Mouse (Mus musculus) right cerebral cortex, adult 2 months (tissue): ENCODE data around the gene Rpgrip1l.

Experiments used
- DNase-seq, 2 experiments: peaks; one replicate each; pipeline ENCODE4 v3.0.0; 2021 to 2022; ENCODE audit warnings: low spot score in 2 of 2

Gene Rpgrip1l

DNA sequence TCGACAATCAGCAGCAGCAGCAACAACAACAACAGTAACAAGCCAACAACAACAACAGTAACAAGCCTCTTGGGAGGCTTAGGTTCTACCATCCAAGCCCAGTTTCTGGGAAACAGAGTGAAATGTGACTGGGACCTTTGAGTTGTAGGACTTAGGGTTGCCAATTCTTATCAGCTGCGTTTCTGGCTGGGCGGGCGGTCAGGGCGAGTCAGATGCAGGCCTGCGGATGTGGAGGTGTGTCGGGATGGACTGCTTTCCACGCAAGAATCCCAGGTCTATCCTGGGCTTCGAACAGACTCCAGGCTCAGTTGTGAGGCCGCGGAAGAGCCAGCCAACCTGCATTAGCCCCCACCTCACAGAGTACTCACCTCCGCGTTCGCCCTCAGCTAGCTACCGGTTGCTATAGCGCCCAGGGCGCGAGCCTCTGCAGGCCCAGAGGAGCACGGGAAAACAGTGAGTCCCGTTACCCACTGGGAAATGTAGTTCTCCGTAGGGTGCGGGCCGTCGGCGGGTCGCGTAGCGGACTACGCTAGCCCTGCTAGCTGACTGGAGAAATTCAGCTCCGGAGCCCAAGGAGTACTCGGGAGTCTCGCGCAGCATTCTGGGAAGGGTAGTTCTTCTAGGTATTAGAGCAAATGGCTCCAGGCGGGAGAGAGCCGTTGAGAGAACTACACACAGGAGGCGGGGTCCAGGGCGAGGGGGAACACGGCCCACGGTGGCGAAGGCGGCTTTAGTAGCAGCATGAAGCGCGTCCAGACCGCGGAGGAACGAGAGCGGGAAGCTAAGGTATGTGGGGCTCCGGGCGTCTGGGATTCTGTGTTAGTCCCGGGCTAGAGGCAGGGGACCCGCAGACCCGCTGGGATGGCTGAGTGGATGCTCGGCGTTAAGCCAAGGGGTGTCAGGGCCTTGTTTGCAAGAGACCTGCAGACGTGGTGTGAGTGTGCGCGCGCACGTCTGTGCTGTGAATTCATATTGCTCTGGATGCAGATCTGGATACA, at the start of gene Rpgrip1l, which contains the start of gene Fto:
Gene Rpgrip1l, minus strand, starts transcription at position 428 of the 998 bp plus-strand sequence.
Gene Fto, plus strand, starts transcription at position 691 of the 998 bp plus-strand sequence.
- peak; percentile 99 for DNase-seq

DNA sequence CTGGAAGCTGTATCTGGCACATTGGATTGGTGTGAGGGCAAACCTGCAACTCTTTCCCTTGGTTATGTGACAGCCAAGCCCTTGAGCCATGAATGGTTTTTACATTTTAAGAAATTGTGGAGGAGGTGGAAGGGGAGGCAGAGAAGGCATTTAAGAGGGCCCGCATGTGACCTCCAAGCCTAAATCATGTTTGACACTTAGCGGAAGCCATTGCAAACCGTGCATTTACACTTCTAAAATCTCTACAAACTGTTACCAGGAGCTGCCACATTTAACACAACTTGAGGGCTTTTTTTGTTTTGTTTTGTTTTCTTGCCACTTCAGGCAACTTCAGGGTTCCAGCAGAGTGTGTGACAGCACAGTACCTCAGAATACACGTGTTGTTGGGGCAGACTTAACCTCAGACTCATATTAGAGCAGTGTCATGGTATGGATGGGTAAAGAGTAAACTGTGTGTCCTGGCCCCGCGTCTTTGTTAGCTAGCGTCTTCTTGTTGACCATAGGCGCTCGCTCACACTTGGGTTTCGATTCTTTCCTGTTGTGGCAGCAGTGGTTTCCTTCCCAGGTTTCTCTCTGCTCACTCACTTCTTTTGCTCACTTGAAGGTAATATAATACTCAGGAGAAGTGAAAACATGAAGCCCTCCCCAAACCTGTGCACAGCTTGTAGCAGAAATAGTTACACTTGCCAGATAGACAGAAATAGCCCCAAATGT, 47.7 kb upstream of the Rpgrip1l start:
- DNase-seq: no peak

DNA sequence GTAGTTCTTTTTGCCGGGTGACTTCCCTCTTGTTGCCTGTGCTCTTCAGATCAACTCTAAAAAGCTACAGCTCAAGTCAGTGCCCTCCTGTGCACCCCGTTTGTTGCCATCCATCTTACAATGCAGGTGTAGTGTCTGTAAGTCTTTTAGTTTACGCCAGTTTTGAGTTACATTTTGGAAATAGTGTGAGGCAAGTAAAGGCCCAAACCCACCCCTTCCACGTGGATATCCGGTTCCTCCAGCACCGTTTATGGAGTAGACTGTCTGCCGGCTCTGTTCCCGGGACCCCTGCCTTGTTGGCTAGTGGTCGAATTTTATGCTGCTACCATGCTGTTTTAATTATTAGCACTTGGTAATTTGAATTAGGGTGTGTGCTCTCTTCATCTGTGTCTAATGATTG, 46.4 kb upstream of the Rpgrip1l start:
- no peak for DNase-seq

DNA sequence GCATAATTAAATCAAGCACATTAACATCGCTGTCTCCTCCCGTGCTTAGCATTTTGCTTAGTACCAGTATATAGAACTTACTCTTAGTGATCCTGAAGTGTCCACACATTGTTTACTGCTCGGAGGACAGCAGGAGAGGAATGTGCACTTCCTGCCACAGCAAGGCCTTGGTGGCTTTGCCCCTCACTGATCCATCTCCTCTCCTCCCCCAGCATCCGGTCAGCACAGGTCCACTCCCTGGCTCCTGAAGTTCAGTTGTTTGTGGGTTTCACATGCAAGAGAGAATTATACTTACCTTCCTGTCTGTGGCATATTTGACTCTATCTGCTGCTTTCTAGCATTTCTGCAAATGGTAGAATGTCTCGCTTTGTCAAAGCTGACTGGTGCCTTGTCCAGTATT, 45.0 kb upstream of the Rpgrip1l start:
- DNase-seq: no peak

DNA sequence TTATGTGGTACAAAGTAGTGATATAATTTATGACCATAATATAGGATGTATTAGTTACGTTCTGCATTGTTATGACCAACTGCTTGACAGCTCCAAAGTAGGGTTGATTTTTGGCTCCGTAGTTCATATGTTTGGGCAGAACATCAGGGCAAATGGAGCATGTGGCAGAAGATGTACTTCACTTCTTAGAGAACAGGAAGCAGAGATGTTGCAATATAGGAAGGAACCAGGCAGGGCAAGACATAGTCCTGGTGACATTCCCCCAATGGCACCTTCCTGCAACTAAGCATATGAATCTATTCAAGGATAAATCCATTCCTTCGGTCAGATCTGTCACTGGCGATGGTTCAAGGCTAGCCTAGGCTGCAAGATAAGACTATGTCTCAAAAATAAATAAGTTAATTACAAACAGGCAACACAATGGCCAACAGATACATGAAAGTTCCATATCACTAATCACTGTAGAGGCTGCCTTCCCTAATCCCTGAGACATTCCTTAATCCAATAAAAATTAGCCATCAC, 44.5 kb upstream of the Rpgrip1l start:
- no peak for DNase-seq

DNA sequence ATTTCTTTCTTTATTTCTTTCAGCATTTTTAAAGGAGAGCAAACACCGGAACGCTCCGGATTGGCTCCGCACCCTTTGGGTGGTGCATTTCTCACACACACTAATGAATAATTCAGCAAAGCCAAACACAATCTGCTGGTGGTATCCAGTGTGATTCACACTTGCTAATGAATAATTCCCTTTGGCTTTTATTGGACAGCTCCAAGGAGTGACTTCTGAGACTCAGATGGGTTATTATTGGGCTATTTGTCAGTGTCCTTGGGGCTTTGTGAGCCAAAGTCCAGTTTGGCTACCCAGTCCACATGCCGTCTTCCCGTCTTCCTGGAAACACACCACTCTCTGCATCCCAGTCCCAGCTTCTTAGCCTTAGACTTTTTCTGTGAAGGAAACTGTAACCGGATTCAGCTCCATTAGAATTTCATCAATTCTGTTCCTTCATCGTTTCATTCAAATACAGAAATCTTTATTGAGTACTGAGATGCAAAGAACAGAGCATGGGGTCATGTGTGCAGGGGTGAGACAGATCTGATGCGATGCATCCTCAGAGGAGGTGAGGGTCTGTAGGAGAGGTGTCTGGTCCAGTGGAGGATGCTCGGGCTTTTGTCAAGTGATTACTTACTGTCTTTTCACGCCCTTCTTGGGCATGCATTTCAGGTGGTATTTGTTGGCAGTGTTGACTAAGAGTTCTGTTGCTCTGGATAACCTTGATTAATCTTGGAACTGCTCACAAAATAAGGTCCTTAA, 43.1 kb upstream of the Rpgrip1l start:
- no peak for DNase-seq

DNA sequence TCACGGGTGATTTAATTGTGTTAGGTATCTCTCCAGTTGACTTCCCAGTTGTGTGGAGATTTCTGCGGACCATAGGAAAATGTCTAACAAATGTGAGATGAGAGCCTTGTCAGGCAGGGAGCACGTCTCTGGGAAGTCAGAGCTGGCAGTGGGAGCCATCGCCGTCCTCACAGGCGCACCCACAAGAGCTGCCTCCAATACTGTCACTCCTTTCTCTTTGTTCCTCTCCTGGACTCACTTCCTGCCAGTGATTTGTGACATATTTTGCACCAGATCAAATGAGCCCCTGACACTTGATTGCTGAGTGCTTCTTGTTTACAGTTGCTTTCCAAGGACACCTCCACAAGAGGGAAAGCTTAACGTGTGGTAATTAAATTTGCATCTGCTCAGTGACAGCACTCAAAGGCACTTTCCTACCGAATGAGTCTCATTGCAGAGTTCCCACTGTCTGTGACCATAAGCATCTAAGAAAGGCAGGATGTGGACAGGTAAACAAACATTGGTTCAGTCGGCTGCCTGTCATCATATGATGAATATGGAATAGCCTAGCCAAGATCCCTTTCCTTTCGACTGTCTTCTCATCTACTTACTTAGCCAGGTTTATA, 42.3 kb upstream of the Rpgrip1l start:
- DNase-seq: no peak

DNA sequence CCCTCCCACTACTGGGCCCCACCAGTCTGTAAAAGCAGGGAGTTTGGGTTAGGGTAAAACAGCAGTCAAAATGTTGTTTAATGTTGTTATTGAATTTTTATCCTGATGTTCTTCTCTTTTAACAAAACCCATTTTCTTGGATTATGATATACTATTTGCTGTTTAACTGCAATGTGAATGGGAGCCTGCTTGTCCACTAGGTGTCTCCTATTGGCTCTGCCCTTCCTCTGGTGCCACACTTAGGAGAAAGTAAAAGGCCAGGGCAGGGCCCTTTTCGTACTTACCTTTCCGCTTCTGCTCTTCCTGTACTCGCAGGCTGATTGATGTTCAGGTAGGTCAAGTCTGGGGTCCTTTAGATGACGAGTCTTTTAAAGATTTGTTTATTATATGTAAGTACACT, 40.8 kb upstream of the Rpgrip1l start:
- DNase-seq: no peak

DNA sequence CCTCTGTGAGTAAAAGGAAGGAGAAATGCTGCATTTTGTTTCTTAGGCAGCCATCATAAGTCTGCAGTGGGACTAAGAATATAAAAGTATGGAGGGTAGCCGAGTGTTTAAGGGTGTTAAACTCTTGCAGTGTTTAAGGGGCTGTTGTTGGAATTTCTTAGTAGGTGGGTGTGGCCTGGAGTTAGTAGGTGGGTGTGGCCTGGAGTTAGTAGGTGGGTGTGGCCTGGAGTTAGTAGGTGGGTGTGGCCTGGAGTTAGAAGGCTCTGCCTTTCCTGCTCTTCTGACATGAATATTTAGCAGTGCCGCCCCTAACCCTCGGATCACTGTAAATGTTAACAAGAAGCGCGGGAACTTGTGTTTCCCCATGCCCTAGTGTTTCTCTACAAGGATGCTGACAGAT, 40.0 kb upstream of the Rpgrip1l start:
- DNase-seq: no peak

DNA sequence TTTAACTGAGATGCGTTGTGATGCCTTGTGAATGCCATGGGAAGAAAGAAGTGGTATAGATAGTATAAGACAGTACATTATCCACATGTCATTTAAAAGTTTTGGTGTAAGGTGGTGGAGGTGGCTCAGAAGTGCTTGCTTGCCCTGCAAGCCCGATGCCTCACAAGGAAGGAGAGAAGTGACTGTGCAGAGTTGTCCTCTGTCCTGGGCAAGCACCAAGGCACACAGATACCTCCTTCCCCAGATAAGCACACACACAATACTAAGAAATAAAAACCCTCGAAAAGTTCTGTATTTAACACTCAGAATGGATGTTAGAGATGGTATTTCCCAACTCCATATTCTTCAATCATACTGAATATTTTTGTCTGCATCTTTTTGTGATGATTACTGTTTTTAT, 39.5 kb upstream of the Rpgrip1l start:
- DNase-seq: no peak

DNA sequence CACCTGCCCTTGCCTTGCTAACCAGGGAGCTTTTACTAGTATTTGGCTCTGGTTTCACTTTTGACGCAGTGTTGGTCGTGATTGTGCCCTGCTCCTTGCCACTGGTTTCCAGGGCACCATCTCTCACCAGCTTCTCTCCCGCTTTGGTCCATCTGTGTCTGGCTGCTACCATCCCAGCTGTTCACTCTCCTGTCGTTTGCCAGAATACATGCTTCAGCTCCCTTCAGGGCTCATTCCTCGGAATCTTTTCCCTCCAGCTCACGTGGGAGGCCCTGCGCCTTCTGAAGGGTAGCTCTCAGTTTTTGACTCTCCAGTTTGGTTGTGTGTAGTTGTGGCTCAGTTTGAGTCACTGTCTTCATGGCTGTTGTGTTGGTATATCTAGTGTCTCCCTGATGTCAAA, 37.6 kb upstream of the Rpgrip1l start:
- DNase-seq: peak in 1 of 2 experiments; percentile 44

DNA sequence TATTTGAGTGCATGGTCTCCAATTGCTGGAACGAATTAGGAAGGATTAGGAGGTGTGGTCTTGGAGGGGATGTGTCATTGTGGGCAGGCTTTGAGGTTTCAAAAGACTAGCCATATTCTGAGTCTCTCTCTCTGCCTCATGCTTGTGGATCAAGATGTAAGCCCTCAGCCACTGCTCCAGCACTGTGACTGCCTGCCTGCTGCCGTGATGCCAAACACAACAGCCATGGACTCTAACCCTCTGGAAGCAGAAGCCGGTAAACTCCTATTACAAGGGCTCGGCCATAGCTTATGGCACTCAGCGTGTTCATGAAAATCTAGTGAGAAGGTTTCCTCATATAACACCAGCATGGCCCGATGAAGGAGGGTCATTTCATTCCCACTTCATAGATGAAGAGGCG, 36.8 kb upstream of the Rpgrip1l start:
- no peak for DNase-seq

DNA sequence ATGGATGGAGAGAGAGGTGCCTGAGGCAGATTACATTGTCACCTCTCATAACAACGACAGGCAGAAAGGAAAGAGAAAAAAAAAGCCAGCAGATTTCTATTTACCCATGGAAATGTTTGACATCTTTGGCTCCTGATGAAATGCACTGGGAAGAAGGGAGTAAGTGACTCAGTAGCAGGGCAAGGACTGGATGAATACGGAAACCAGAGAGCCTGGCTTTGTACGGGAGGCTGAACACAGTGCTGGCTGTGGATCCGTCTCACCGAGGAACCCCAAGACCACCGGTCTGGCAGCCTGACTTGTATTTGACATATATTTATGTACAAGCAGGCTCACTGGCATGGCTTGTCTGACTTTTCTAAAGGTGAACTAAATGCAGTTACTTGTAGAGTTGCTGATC, 34.5 kb upstream of the Rpgrip1l start:
- no peak for DNase-seq

DNA sequence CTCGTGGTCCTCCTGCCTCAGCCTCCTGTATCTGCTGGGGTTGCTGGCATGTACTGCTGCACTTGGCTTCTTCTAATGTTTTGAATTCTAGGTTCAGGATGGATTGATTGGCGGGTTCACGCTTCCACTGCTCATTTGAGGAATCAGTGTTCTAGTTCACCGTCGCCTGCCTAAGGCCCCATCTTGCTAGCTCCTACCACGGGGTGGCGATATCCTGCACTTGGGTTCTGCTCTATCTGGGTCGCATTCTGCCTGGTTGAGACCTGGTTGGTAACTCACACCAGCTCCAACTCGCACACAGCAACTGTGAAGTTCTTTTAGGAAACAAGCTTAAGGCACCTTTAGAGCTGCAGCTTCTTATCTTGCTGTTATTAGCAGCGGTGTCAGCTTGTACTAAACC, 34.1 kb upstream of the Rpgrip1l start:
- DNase-seq: no peak

DNA sequence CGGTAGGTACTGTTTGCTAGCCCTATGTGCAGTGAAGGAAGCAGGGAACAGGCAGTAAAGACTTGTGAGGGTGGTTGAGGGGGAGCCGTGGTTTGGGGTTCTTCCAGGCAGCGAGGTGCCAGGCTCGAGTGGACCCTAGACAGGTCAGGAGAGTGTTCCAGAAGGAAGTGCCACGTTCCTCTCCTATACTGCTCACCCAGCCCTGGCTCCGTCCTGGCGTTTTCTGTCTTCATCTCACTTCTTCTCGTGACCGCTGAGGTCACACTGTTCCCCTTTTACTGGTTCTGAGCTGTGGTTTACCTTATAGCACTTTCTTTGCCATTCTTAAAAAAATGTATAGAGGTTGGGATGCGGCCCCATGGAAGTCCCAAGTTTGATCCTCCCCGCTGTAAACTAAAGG, 31.6 kb upstream of the Rpgrip1l start:
- DNase-seq: no peak

DNA sequence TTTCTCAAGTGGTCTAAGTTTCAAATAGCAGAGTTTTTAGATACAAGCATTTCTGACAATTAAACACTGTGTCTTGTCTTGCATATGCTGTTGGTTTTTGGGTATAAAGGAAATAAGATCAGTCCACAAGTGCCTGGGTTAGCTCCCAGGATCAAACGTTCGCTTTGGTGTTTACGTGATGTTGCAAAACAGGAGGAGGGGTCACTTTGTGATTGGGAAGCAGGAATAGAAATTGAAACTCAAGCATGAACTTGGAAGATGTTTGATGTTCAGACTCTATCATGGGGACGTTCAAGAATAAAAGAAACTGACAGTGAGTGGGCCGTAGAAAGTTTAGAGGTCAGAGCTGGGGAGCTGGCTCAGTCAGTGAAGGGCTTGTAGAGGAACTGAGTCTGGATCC, 29.7 kb upstream of the Rpgrip1l start:
- no peak for DNase-seq

DNA sequence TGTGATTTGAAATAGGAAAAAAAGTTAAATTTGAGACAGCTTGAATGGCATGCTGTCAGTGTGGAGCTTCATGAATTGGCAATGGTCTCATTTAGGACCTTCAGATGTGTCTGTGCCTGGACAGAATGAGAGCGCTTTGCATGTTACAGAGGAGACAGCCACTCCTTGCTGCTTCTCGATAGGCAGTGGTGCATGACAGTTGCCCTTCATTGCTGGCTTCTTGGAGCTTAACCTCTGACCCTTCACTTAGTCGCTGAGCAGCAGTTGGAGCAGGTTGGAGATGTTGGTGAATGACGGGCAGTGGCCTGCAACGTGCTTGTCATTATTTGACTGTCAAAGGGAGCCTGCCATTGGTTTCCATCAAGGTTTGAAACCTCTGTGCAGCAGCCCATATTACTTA, 29.1 kb upstream of the Rpgrip1l start:
- no peak for DNase-seq

DNA sequence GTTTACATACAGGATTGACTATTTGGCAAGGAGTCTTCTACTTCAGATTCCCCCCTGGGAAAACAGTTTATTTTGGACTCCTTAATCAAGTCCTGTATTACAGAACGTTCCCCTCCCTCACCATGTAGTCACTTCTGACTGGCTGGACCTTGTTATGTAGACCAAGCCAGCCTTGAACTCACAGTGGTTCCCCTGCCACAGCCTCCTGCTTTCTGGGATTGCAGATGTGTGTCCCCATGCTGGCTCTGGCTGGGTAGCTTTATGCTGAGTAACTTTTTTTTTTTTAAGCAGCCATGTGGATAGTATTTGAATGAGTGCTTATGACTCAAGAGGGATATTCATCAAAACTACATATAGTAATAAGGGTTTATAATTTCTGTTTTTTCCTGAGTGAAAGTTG, 27.7 kb upstream of the Rpgrip1l start:
- DNase-seq: no peak

DNA sequence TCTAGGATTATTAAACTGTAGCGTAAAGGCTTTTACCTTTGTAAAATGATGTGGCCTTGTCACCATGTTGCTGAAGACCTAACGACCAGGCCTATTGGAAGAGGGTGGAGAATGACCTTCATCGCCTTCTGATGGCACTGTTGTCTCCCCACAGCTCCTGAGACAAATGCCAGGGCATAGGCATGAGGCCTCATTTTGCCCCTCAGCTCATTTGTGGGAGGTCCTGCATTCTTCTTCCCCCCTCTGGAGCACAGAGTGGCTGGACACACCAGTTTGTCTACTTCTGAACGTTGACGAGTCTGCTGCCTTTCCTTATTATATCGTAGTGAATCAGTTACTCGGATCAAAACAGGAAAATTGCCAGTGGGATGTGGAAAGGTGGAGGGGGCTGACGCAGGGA, 26.6 kb upstream of the Rpgrip1l start:
- no peak for DNase-seq

DNA sequence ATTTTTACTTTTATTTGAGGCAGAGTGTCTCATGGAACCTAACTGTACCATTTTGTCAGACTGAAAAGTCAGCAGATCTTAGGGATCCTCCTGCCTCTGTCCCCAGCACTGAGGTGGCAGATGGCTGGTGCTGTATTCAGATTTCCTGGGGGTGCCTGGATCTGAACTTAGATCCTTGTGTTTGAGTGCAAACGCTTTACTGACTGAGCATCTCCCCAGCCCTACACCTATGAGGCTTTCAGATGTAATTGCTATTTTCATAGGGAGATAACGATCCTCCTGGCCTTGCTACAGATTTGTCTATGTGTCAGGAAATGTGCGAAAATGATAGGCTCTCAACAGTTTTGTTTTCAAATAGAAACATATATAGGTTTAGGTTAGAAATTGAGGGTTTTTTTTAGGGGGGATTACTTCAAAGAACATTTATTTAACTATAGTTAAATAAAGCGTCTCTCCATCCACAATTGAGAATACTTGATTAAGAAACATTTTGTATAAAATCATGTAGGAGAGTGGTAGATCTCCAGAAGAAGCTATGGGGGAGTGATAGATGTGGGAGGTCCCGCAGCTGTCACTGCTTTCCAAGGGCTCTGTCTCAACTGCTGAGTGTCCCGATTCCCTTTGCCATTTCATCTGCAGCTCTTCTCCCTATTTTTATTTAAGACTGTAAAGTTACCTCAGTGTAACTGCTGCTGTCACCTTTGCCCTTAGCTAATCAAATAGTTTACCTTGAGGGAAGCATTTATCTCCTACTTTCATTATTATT, 25.5 kb upstream of the Rpgrip1l start:
- peak; percentile 52 to 65 for DNase-seq

DNA sequence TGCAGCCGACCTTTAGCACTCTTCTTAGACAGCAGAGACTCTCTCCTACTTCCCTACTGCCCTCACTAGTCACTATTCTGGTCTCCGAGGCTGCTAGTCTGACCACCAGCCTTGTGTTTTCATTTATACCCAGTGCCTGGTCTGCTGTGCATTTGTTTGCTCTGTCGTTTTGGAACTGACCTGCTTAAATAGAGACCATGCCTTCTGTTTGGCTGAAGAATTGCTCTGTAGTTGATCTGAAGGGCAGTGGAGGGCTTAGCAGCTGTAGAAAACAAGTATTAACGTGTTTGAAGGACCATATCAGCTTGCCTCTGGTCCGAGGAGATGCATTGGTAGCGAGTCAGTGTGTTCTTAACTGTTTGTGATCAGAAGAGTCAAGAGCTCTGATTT, 16.4 kb upstream of the Rpgrip1l start:
- DNase-seq: no peak
